Mouse (Mus musculus) right cerebral cortex, postnatal 4 days (tissue): ENCODE measurements around the gene Cdk20.

Experiments used
- DNase-seq: peaks from one replicate; pipeline ENCODE4 v3.0.0-alpha.2; 2022

Gene Cdk20

GRCm38 (mm10) chr13:64432017-64432995 is at the start of gene Cdk20:
TSS of gene Cdk20 (plus strand) at chr13:64432314.
- DNase-seq = peak; percentile 84

GRCm38 (mm10) chr13:64384937-64385336 is 47.2 kb upstream of the Cdk20 start:
- no peak for DNase-seq

- DNase-seq = no peak
Observed at GRCm38 (mm10) chr13:64386048-64386447, 46.1 kb upstream of the Cdk20 start.

GRCm38 (mm10) chr13:64388415-64388814 is 43.7 kb upstream of the Cdk20 start:
- DNase-seq = no peak

GRCm38 (mm10) chr13:64396979-64397378 is 35.1 kb upstream of the Cdk20 start:
- DNase-seq = no peak

- DNase-seq = no peak
Observed at GRCm38 (mm10) chr13:64398065-64398464, 34.0 kb upstream of the Cdk20 start.

- DNase-seq = no peak
Observed at GRCm38 (mm10) chr13:64399906-64400305, 32.2 kb upstream of the Cdk20 start.

- DNase-seq = no peak
Observed at GRCm38 (mm10) chr13:64400801-64401361, 31.2 kb upstream of the Cdk20 start.

- DNase-seq = no peak
Observed at GRCm38 (mm10) chr13:64402006-64402405, 30.1 kb upstream of the Cdk20 start.

- DNase-seq = no peak
Observed at GRCm38 (mm10) chr13:64402504-64402949, 29.6 kb upstream of the Cdk20 start.

GRCm38 (mm10) chr13:64402951-64403460 is 29.1 kb upstream of the Cdk20 start:
- no peak for DNase-seq

GRCm38 (mm10) chr13:64403519-64403918 is 28.6 kb upstream of the Cdk20 start:
- DNase-seq = no peak

- DNase-seq = peak; percentile 35
Observed at GRCm38 (mm10) chr13:64405550-64405949, 26.6 kb upstream of the Cdk20 start.

GRCm38 (mm10) chr13:64407992-64408391 is 24.1 kb upstream of the Cdk20 start:
- DNase-seq = no peak

GRCm38 (mm10) chr13:64410604-64411003 is 21.5 kb upstream of the Cdk20 start:
- DNase-seq = no peak

- DNase-seq = no peak
Observed at GRCm38 (mm10) chr13:64411282-64411681, 20.8 kb upstream of the Cdk20 start.

- DNase-seq = no peak
Observed at GRCm38 (mm10) chr13:64412752-64413257, 19.3 kb upstream of the Cdk20 start.

- DNase-seq = no peak
Observed at GRCm38 (mm10) chr13:64415659-64416058, 16.5 kb upstream of the Cdk20 start.

- DNase-seq = no peak
Observed at GRCm38 (mm10) chr13:64416955-64417601, 15.0 kb upstream of the Cdk20 start.

- no peak for DNase-seq
Observed at GRCm38 (mm10) chr13:64420847-64421246, 11.3 kb upstream of the Cdk20 start.

GRCm38 (mm10) chr13:64421386-64421785 is 10.7 kb upstream of the Cdk20 start:
- DNase-seq = no peak

- no peak for DNase-seq
Observed at GRCm38 (mm10) chr13:64421952-64422606, 10.0 kb upstream of the Cdk20 start.

GRCm38 (mm10) chr13:64422607-64422957 is 9.5 kb upstream of the Cdk20 start:
- DNase-seq = no peak
